Mouse (Mus musculus) heart, adult 2 months (tissue): ENCODE measurements around the gene Wif1. TPM values are rescaled to one million over a fixed set of nuclear protein-coding genes. Genes with fewer than 3 reads are reported as not detected.

Experiments used
- DNase-seq, 2 experiments: peaks; one replicate each; pipeline ENCODE4 v3.0.0; 2021
- H3K27ac ChIP-seq: fragments of 200-600 bp; 2 replicates; pipeline ENCODE4 v1.8.1; 2022
- H3K27me3 ChIP-seq: fragments of 200-500 bp; 2 replicates; pipeline ENCODE4 v1.6.1; 2012; ENCODE audit warnings: mild to moderate bottlenecking, low read length, inconsistent platforms, mixed read lengths; ENCODE audit not compliant: control insufficient read depth, insufficient read depth
- H3K36me3 ChIP-seq: fragments of 200-500 bp; 2 replicates; pipeline ENCODE4 v1.6.1; 2012; ENCODE audit warnings: low read length, inconsistent platforms; ENCODE audit not compliant: control insufficient read depth, insufficient read depth
- H3K4me1 ChIP-seq: fragments of 200-500 bp; 2 replicates; pipeline ENCODE4 v1.6.1; 2011; ENCODE audit warnings: low read length; ENCODE audit not compliant: control insufficient read depth, insufficient read depth
- H3K4me3 ChIP-seq: fragments of 200-600 bp; 2 replicates; pipeline ENCODE4 v1.8.1; 2022
- H3K79me2 ChIP-seq: fragments of 200-500 bp; replicated peaks from 2 replicates; pipeline ENCODE4 v1.6.1; 2012; ENCODE audit warnings: mild to moderate bottlenecking, inconsistent platforms, low read length, moderate library complexity, mixed read lengths; ENCODE audit not compliant: control insufficient read depth, insufficient read depth
- H3K9ac ChIP-seq: fragments of 200-500 bp; 2 replicates; pipeline ENCODE4 v1.6.1; 2012; ENCODE audit warnings: low read depth, mild to moderate bottlenecking, control low read depth, inconsistent platforms, low read length, mixed read lengths
- CTCF ChIP-seq: fragments of 200-600 bp; IDR thresholded peaks from 2 replicates; pipeline ENCODE4 v1.8.1; 2022; ENCODE audit warnings: antibody characterized with exemption, mild to moderate bottlenecking, moderate library complexity
- EP300 ChIP-seq: fragments of 200-500 bp; IDR thresholded peaks from 2 replicates; pipeline ENCODE4 v1.6.1; 2011; ENCODE audit warnings: low read depth, low read length, control low read depth; ENCODE audit not compliant: insufficient read depth
- POLR2A ChIP-seq: fragments of 200-500 bp; IDR thresholded peaks from 2 replicates; pipeline ENCODE4 v1.6.1; 2011; ENCODE audit warnings: mild to moderate bottlenecking, low read depth, low read length, control low read depth; ENCODE audit not compliant: insufficient read depth
- WGBS: fragments of 180-500 bp; shearing (Covaris S2); methylation state at CpG from one replicate; pipeline ENCODE4 v1.1.7; 2018; 5-methylcytosine and 5-hydroxymethylcytosine counted together
- intact Hi-C: fragments of 180-260 bp; cut with DNase I; formaldehyde crosslinking; loops from one replicate; pipeline ENCODE4 v1.15.1; 2025
- long read RNA-seq: library from polyadenylated mRNA; stranded (forward); transcript quantifications from one replicate; pipeline ENCODE4 v2.0.0, GENCODE M21; 2021
- polyA plus RNA-seq: library from polyadenylated mRNA; depleted of rRNA; stranded (reverse); fragments of >200 nt; gene quantifications from 2 replicates; pipeline ENCODE4 v1.2.3, GENCODE M21; 2012; rRNA removed
- total RNA-seq, 2 experiments: library from RNA; stranded (reverse); gene quantifications; 2 replicates each; pipeline ENCODE4 v1.2.3; 2021

Wif1 gene
- total RNA-seq (1 to 10 TPM; 2.0 to 2.4 TPM), polyA plus RNA-seq (8.6 and 12.8 TPM in 2 replicates)
- long read RNA-seq, partial matches to known transcripts = 0 of 1 reads
- long read RNA-seq, other reads (novel, unspliced or antisense) = 0 of 1 reads

DNA sequence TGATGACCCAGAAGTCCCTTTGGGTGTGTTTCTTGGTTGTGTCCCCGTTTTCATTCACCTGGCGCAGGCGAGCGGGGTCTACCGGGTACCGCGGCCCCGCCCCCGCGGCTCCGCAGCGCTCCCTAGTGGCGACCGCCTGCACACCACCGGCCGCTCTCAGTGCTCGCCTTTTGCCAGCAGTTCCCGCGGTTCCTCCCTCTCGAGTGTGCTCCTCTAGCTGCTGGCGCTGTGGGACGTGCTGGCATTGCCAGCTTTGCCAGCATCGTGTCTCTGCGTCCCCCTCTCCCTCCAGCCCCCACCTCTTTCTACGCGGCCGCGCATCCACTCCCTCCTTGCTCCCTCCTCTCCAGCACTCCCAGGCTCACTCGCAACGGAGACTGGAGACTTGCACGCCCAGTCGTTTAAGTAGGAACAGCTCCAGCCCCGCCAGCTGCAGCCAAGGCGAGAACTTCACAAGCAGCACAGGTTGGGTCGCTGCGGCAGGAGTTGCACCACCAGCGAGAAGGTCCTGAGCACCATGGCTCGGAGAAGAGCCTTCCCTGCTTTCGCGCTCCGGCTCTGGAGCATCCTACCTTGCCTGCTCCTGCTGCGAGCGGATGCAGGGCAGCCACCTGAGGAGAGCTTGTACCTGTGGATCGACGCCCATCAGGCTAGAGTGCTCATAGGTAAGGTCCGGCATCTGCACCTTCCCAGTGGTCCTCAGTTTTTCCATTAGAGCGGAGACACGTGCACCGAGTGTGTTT is at the start of gene Wif1:
Wif1 (plus strand) TSS at position 135 of the 743 bp plus-strand sequence.
- Histone ChIP-seq H3K79me2 (no peaks in the 10 kb centered on the region), H3K27me3 (peaks cover 1% of the 10 kb centered on the region; the same call in 1 of the 2 replicates), H3K36me3 (no peaks in the 10 kb centered on the region), H3K27ac (no peak within 1 kb of the TSS), H3K4me1 (no peaks in the 10 kb centered on the region; the same call in 1 of the 2 replicates), H3K9ac (peak within 1 kb of the TSS; percentile 63), H3K4me3 (peak within 1 kb of the TSS; percentile 58)
- intact Hi-C loops = loop anchor here (1.0 to 5.0 kb wide), 4 partner anchors 55 to 222 kb away; partner anchors contain the start of gene Lemd3
- TF ChIP-seq CTCF (peak; percentile 76), POLR2A (no peak)
- WGBS = 1% methylated on average over 49 of the region's 49 CpGs
- peak; percentile 79 to 88 for DNase-seq

DNA sequence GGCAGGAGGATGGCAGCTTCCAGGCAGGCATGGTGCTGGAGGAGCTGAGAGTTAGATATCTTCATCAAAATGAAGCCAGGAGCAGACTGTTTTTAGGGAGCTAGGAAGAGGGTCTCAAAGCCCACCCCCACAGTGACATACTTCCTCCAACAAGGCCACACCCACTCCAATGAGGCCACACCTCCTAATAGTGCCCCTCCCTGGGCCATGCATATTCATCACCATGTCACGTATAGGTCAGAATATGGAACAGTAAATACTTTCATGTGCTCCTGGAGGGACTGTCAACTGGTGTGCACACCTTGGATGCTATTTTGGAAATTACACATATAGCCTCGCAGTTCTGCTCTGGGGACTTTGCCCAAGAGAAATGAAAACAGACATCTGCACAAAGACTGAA is 31.6 kb upstream of the Wif1 start:
- H3K9ac ChIP-seq = no peak overlapping the region
- H3K79me2 ChIP-seq = no peaks in the 10 kb centered on the region
- no peak overlapping the region for H3K27ac ChIP-seq
- intact Hi-C loops = no loop called here
- no peak for TF ChIP-seq CTCF
- TF ChIP-seq EP300 = no peak
- TF ChIP-seq POLR2A = no peak
- 73% methylated on average over 2 of the region's 2 CpGs for WGBS
- no peaks in the 10 kb centered on the region for H3K36me3 ChIP-seq
- no peak overlapping the region for H3K4me3 ChIP-seq
- DNase-seq = no peak
- H3K27me3 ChIP-seq = no peaks in the 10 kb centered on the region
- no peaks in the 10 kb centered on the region for H3K4me1 ChIP-seq

GRCm38 (mm10) chr10:121011496-121011895 is 22.3 kb upstream of the Wif1 start:
- H3K27ac ChIP-seq = no peak overlapping the region
- H3K36me3 ChIP-seq = no peaks in the 10 kb centered on the region
- no peaks in the 10 kb centered on the region for H3K27me3 ChIP-seq
- H3K4me3 ChIP-seq = no peak overlapping the region
- 74% methylated on average over 4 of the region's 4 CpGs for WGBS
- no peaks in the 10 kb centered on the region for H3K79me2 ChIP-seq
- H3K9ac ChIP-seq = no peak overlapping the region
- no peaks in the 10 kb centered on the region for H3K4me1 ChIP-seq
- DNase-seq = no peak
- TF ChIP-seq POLR2A (no peak), EP300 (no peak), CTCF (no peak)
- intact Hi-C loops = no loop called here

DNA sequence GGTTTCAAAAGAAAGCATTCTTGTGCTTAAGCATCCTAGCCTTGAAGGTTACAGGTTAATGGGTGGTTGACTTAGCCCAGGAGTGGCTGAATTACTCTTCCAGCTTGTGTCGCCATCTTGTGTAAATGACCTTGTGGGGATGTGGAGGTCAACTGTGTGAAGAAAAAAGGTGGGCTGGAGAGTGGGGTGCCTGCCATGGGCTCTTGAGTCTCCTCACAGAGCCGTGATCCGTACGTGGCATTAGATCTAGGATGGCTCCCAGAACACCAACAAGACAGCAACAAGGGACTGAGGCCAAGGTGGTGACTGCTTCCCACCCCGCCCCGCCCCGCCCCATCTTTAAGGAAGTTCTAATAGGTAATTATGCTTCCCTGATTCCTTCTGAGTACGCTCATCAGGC is 17.5 kb upstream of the Wif1 start:
- H3K9ac ChIP-seq = no peak overlapping the region
- no peaks in the 10 kb centered on the region for H3K27me3 ChIP-seq
- H3K4me3 ChIP-seq = no peak overlapping the region
- no peak overlapping the region for H3K27ac ChIP-seq
- no peaks in the 10 kb centered on the region for H3K79me2 ChIP-seq
- H3K4me1 ChIP-seq = no peaks in the 10 kb centered on the region
- WGBS = 78% methylated on average over 8 of the region's 8 CpGs
- TF ChIP-seq EP300 (no peak), CTCF (no peak), POLR2A (no peak)
- no peaks in the 10 kb centered on the region for H3K36me3 ChIP-seq
- intact Hi-C loops = no loop called here
- no peak for DNase-seq

DNA sequence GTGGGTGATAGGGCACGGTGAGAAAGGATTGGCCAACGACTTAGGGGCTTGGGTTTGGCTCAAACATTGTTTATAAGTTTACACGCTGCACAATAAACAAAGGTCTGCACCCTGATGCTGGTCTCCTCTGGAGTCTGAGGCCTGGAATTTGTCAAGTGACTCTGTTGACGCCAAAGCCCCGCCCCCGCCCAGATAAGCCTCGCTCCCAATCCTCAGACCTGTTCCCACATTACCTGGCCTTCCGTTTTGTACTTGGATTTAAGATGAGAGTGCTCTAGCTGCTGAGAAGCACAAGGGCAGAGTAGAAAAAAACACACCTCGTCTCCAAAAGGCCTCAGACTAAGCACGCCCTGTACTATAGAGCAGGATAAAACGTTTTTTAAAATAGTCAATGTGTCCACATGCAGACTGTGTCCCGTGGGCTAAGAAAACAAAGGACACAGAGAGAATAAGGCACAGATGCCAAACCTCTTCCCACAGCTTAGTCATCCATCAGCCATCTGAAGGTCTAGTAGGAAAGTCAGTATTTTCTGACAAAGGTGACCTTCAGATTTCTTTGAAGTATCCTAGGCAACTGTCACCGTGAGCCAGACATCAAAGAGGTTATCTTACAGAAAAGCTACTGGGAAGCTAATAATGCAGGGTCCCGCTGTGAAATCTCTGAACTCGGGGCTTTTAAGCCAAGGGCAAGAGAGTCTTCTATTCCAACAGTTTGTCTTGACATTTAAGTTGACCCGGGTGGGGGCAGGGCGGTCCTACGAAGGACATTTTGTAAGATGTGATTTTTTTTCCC is 16.9 kb upstream of the Wif1 start:
- WGBS = 30% methylated on average over 18 of the region's 18 CpGs
- intact Hi-C loops = no loop called here

More for the DNA sequence above, 16.9 kb upstream of the Wif1 start:
- H3K27me3 ChIP-seq = no peaks in the 10 kb centered on the region
- H3K36me3 ChIP-seq = no peaks in the 10 kb centered on the region
- TF ChIP-seq EP300 (no peak), POLR2A (no peak), CTCF (no peak)
- no peaks in the 10 kb centered on the region for H3K4me1 ChIP-seq
- no peak overlapping the region for H3K27ac ChIP-seq
- no peak for DNase-seq
- H3K79me2 ChIP-seq = no peaks in the 10 kb centered on the region
- no peak overlapping the region for H3K9ac ChIP-seq
- H3K4me3 ChIP-seq = no peak overlapping the region
